Mouse (Mus musculus) layer of hippocampus, postnatal 10 days (tissue): ENCODE measurements at regions not wholly inside any gene's neighbourhood (a gene's known extent, or its start where the extent isn't known, plus 50 kb on each side); places are given as distances from the start of the nearest gene placed in this dataset.

Source experiments
- DNase-seq, 2 experiments: peaks; one replicate each; pipeline ENCODE4 v3.0.0; 2021; ENCODE audit warnings: low spot score in 2 of 2
- microRNA-seq, 2 experiments: library from miRNA; unstranded; fragments of <30 nt; microRNA quantifications; one replicate each; pipeline ENCODE4 v1.2.0; 2021

- DNase-seq = no peak
These were observed 55.0 kb upstream of the Gata5 start for GRCm38 (mm10) chr2:180389486-180389885.

GRCm38 (mm10) chr2:180389013-180389412 is 54.5 kb upstream of the Gata5 start:
- no peak for DNase-seq

- no peak for DNase-seq
These were observed 53.6 kb upstream of the Gata5 start for GRCm38 (mm10) chr2:180388122-180388521.

DNA sequence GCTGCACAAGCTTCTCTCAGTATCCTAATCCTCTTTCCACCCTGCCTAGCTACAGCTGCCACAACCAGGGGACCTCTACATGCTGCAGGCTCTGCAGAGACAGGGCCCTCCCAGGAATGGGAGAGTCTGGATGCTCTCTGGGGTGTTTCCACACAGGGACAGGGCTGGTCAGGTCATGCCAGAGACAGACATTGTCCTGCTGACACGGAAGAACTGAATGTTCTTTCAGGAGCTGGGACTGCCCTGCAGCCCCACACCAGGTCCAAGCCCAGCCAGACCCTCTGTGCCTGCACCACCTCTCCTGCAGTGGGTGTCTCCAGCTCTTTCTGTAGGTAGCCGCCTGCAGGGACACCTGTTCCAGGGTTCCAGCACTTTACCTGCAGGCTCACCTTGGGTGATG is 52.8 kb upstream of the Gata5 start:
- no peak for DNase-seq

DNA sequence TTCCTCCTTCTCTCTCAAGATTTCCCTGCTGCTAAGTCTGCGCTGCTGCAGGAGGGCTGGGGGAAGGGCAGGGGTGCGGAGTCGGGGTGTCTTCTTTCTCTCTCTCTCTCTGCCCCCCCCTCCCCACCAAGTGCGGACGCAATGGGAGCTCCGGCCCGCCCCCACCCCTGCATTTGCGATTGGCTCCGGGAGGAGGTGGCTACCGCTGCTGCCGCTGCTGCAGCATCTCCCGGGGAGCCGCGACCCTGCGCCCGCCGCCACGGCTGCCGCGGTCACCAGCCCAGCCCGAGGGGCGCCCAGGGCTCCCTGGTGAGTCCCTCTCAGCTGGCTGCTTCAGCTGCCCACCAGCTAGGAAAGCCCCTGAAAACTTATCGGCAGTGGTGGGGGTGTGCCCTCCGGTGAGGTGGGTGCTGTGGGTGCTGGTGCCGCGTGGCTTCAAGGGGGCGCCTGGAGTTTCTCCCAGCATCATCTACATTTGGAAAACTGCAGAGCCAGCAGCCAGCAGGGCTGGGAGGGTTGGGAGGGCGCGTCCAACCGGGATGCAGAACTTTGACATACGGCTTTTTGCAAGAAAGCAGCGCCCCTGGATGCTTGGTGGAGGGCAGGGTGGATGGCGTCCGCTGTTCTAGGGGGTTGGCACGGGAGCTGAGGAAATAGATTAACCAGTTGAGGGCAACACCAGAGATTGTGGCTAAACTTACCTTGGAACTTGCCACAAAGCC is 51.6 kb upstream of the Gata5 start:
- peak in 1 of 2 experiments; percentile 14 for DNase-seq

DNA sequence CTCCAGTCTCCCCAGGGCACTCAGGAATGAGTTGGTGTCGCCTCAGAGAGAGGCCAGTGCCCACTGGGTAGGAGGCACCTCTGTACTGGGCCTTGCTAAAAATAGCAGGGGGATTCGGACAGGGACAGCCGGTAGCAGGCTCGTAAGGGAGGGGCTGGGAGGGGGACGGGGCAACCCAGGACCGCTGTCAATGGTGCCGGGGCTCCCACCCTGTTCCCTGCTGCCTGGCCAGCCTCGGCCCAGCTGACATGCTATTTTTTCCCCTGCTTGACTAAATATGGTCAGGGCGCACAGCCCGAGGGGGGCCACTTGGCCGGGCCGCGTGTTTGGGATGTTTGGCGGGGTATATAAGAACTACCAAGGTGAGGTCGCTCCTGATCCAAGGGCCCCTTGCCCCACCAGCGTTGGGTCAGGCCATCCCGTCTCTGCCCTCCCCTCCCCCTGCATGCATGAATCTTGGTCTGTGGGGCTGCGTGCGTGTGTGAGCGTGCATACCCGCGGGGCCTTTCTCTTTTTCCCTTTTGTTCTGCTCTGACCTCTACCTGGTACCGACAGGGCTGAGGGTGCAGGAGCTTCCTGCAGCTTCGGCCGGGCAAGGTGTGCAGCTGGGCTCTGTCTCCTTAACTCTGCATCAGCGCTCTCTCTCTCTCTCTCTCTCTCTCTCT is 50.9 kb upstream of the Gata5 start:
- no peak for DNase-seq

Small RNAs in the stretch of these regions (microRNA-seq; reads per million reads assigned to microRNA genes)
- gene Mir133a-2 (0 reads per million in 2 experiments), gene Mir1a-1 (0 reads per million in 2 experiments)
